8 mouse cellular contexts compared by ENCODE assay signal in genomic region chr1:93756154-93756553, GRCm38 (mm10). TPM values are rescaled to one million over a fixed set of nuclear protein-coding genes. Genes with fewer than 3 reads are reported as not detected.
DNase-seq lines count a peak whose midpoint lies in the region; ATAC-seq and TF ChIP-seq lines count a peak whose summit lies in the region.
"Had no signal": no experiment of that assay in that cellular context is flagged by ENCODE, and none has a peak within 500 bp of the region (broad histone marks: within the 10 kb centered on the region; RNA-seq: fewer than 3 reads in every experiment).

No protein-coding gene starts in this region.

- no peak for DNase-seq in lung, postnatal 0 days (ENCODE audit: low spot score)
- DNase-seq in forebrain, embryonic 11.5 days (ENCODE audit: low spot score) = no peak
- DNase-seq in left cerebral cortex, adult 11 months (ENCODE audit: low spot score) = no peak
- DNase-seq in right cerebral cortex, postnatal 10 days (ENCODE audit: low spot score in 2 of 2) = no peak

- no peak for ATAC-seq in lung, embryonic 16.5 days (ENCODE audit: low read depth)
- no peak for ATAC-seq in lung, postnatal 0 days
- no peak for ATAC-seq in forebrain, embryonic 11.5 days (replicated peaks; ENCODE audit: low FRiP score)
- peak; percentile 16; the same call in 1 of the 2 replicates for ATAC-seq in liver, embryonic 12.5 days
- ATAC-seq in neural tube, embryonic 14.5 days (ENCODE audit: low read depth) = no peak
- ATAC-seq: Patski had no signal

- peak overlapping the region; percentile 72; the same call in 1 of the 2 replicates for H3K4me2 ChIP-seq in lung, embryonic 16.5 days (ENCODE audit: low read depth, low read length)
- no peak overlapping the region for H3K4me2 ChIP-seq in lung, postnatal 0 days (replicated peaks; ENCODE audit: low read depth, low read length)
- H3K4me2 ChIP-seq in forebrain, embryonic 11.5 days (ENCODE audit: low read depth, low read length, severe bottlenecking) = 0 out of 2 replicates have a peak overlapping the region, but pooled peaks have one; percentile 92
- H3K4me2 ChIP-seq in liver, embryonic 12.5 days = peak overlapping the region; percentile 98
- peak overlapping the region; percentile 60; the same call in 1 of the 2 replicates for H3K4me2 ChIP-seq in neural tube, embryonic 14.5 days (ENCODE audit: low read depth, low read length)

- no peaks in the 10 kb centered on the region for H3K36me3 ChIP-seq in lung, embryonic 16.5 days (ENCODE audit: control insufficient read depth, insufficient read depth, low read length)
- H3K36me3 ChIP-seq in lung, postnatal 0 days (ENCODE audit: insufficient read depth, low read length) = no peaks in the 10 kb centered on the region
- H3K36me3 ChIP-seq in forebrain, embryonic 11.5 days (ENCODE audit: control insufficient read depth, insufficient read depth, low read length) = no peaks in the 10 kb centered on the region
- H3K36me3 ChIP-seq in liver, embryonic 12.5 days = peaks cover 10% of the 10 kb centered on the region
- no peaks in the 10 kb centered on the region for H3K36me3 ChIP-seq in neural tube, embryonic 14.5 days (ENCODE audit: control insufficient read depth, insufficient read depth, low read length)

- H3K27me3 ChIP-seq in lung, embryonic 16.5 days (ENCODE audit: control insufficient read depth, insufficient read depth, low read depth, low read length) = no peaks in the 10 kb centered on the region
- H3K27me3 ChIP-seq in lung, postnatal 0 days (replicated peaks; ENCODE audit: insufficient read depth, low read length) = no peaks in the 10 kb centered on the region
- no peaks in the 10 kb centered on the region for H3K27me3 ChIP-seq in forebrain, embryonic 11.5 days (ENCODE audit: control insufficient read depth, insufficient read depth, low read length)
- H3K27me3 ChIP-seq in liver, embryonic 12.5 days (replicated peaks) = no peaks in the 10 kb centered on the region
- no peaks in the 10 kb centered on the region for H3K27me3 ChIP-seq in neural tube, embryonic 14.5 days (ENCODE audit: control insufficient read depth, insufficient read depth, low read length)
- H3K27me3 ChIP-seq: Patski had no signal

- TF ChIP-seq CTCF in lung, postnatal 0 days (IDR thresholded peaks at IDR 0.05) = no peak

- no peak overlapping the region for H3K27ac ChIP-seq in lung, embryonic 16.5 days (ENCODE audit: low read length)
- H3K27ac ChIP-seq in lung, postnatal 0 days (ENCODE audit: low read length) = no peak overlapping the region
- no peak overlapping the region for H3K27ac ChIP-seq in forebrain, embryonic 11.5 days (ENCODE audit: low read depth, low read length)
- H3K27ac ChIP-seq in liver, embryonic 12.5 days = peak overlapping the region; percentile 94
- H3K27ac ChIP-seq in neural tube, embryonic 14.5 days (ENCODE audit: low read depth, low read length) = no peak overlapping the region

- H3K9me3 ChIP-seq in lung, embryonic 16.5 days (ENCODE audit: control insufficient read depth, low read length) = no peaks in the 10 kb centered on the region
- H3K9me3 ChIP-seq in lung, postnatal 0 days (ENCODE audit: low read length) = no peaks in the 10 kb centered on the region
- H3K9me3 ChIP-seq in forebrain, embryonic 11.5 days (ENCODE audit: control insufficient read depth, low read length) = no peaks in the 10 kb centered on the region
- no peaks in the 10 kb centered on the region for H3K9me3 ChIP-seq in liver, embryonic 12.5 days (replicated peaks)
- no peaks in the 10 kb centered on the region for H3K9me3 ChIP-seq in neural tube, embryonic 14.5 days (ENCODE audit: control insufficient read depth, low read length)

- H3K4me1 ChIP-seq in lung, embryonic 16.5 days (replicated peaks; ENCODE audit: control insufficient read depth, insufficient read depth, low read length) = peaks cover 12% of the 10 kb centered on the region
- H3K4me1 ChIP-seq in lung, postnatal 0 days (ENCODE audit: insufficient read depth, low read depth, low read length) = peaks cover 3% of the 10 kb centered on the region; the same call in 1 of the 2 replicates
- peaks cover 7% of the 10 kb centered on the region; the same call in 1 of the 2 replicates for H3K4me1 ChIP-seq in forebrain, embryonic 11.5 days (replicated peaks; ENCODE audit: control insufficient read depth, insufficient read depth, low read length)
- peaks cover 67% of the 10 kb centered on the region for H3K4me1 ChIP-seq in liver, embryonic 12.5 days
- H3K4me1 ChIP-seq in neural tube, embryonic 14.5 days (ENCODE audit: control insufficient read depth, insufficient read depth, low read length) = peaks cover 15% of the 10 kb centered on the region

- H3K9ac ChIP-seq in lung, embryonic 16.5 days (ENCODE audit: low read length) = no peak overlapping the region
- H3K9ac ChIP-seq in lung, postnatal 0 days (replicated peaks; ENCODE audit: low read depth) = no peak overlapping the region
- no peak overlapping the region for H3K9ac ChIP-seq in forebrain, embryonic 11.5 days (ENCODE audit: low read length)
- H3K9ac ChIP-seq in liver, embryonic 12.5 days = peak overlapping the region; percentile 93
- no peak overlapping the region for H3K9ac ChIP-seq in neural tube, embryonic 14.5 days (replicated peaks; ENCODE audit: low read depth, low read length)

- no peak for TF ChIP-seq EP300 in lung, postnatal 0 days (IDR thresholded peaks at IDR 0.05)

- no peak overlapping the region for H3K4me3 ChIP-seq in lung, embryonic 16.5 days (ENCODE audit: low read length)
- H3K4me3 ChIP-seq in lung, postnatal 0 days (ENCODE audit: low read depth, low read length) = no peak overlapping the region
- no peak overlapping the region for H3K4me3 ChIP-seq in forebrain, embryonic 11.5 days (ENCODE audit: low read depth, low read length)
- H3K4me3 ChIP-seq in liver, embryonic 12.5 days = peak overlapping the region; percentile 91
- H3K4me3 ChIP-seq in neural tube, embryonic 14.5 days (ENCODE audit: low read depth, low read length) = peak overlapping the region; percentile 94; the same call in 1 of the 2 replicates

RNA-seq across cellular contexts. Expression of gene Thap4, which starts 1.5 kb away (rescaled TPM):
- 47.2 and 49.7 TPM in 2 replicates for polyA plus RNA-seq in lung, embryonic 16.5 days (2015; fragmentation: Nextera tagmentation; extraction: Ambion mirVana)
- polyA plus RNA-seq in lung, postnatal 0 days (2015; fragmentation: Nextera tagmentation; extraction: Ambion mirVana) = 34.4 and 37.6 TPM in 2 replicates
- polyA plus RNA-seq in forebrain, embryonic 11.5 days (2014; fragmentation: Nextera tagmentation; extraction: Ambion mirVana) = 36.5 and 37.1 TPM in 2 replicates
- polyA plus RNA-seq in liver, embryonic 12.5 days (2016; fragmentation: Nextera tagmentation; extraction: Ambion mirVana) = 19.3 and 22.2 TPM in 2 replicates
- polyA plus RNA-seq in neural tube, embryonic 14.5 days (2014; fragmentation: Nextera tagmentation; extraction: Ambion mirVana) = 41.9 and 43.0 TPM in 2 replicates

RNA-seq across cellular contexts. Expression of gene Atg4b, which starts 4.9 kb away (rescaled TPM):
- 72.1 and 80.3 TPM in 2 replicates for polyA plus RNA-seq in lung, embryonic 16.5 days (2015; fragmentation: Nextera tagmentation; extraction: Ambion mirVana)
- 54.2 and 66.1 TPM in 2 replicates for polyA plus RNA-seq in lung, postnatal 0 days (2015; fragmentation: Nextera tagmentation; extraction: Ambion mirVana)
- polyA plus RNA-seq in forebrain, embryonic 11.5 days (2014; fragmentation: Nextera tagmentation; extraction: Ambion mirVana) = 89.9 and 93.3 TPM in 2 replicates
- 75.0 and 87.6 TPM in 2 replicates for polyA plus RNA-seq in liver, embryonic 12.5 days (2016; fragmentation: Nextera tagmentation; extraction: Ambion mirVana)
- 85.9 and 90.4 TPM in 2 replicates for polyA plus RNA-seq in neural tube, embryonic 14.5 days (2014; fragmentation: Nextera tagmentation; extraction: Ambion mirVana)

RNA-seq across cellular contexts. Expression of gene Dtymk, which starts 45.6 kb away (rescaled TPM):
- 231 and 238 TPM in 2 replicates for polyA plus RNA-seq in lung, embryonic 16.5 days (2015; fragmentation: Nextera tagmentation; extraction: Ambion mirVana)
- polyA plus RNA-seq in lung, postnatal 0 days (2015; fragmentation: Nextera tagmentation; extraction: Ambion mirVana) = 69.6 and 71.6 TPM in 2 replicates
- polyA plus RNA-seq in forebrain, embryonic 11.5 days (2014; fragmentation: Nextera tagmentation; extraction: Ambion mirVana) = 267 and 282 TPM in 2 replicates
- 197 and 199 TPM in 2 replicates for polyA plus RNA-seq in liver, embryonic 12.5 days (2016; fragmentation: Nextera tagmentation; extraction: Ambion mirVana)
- polyA plus RNA-seq in neural tube, embryonic 14.5 days (2014; fragmentation: Nextera tagmentation; extraction: Ambion mirVana) = 152 and 153 TPM in 2 replicates

RNA-seq across cellular contexts. Expression of gene Ing5, which starts 47.6 kb away (rescaled TPM):
- polyA plus RNA-seq in lung, embryonic 16.5 days (2015; fragmentation: Nextera tagmentation; extraction: Ambion mirVana) = 20.1 and 21.1 TPM in 2 replicates
- polyA plus RNA-seq in lung, postnatal 0 days (2015; fragmentation: Nextera tagmentation; extraction: Ambion mirVana) = 8.1 and 8.7 TPM in 2 replicates
- polyA plus RNA-seq in forebrain, embryonic 11.5 days (2014; fragmentation: Nextera tagmentation; extraction: Ambion mirVana) = 22.9 and 24.9 TPM in 2 replicates
- polyA plus RNA-seq in liver, embryonic 12.5 days (2016; fragmentation: Nextera tagmentation; extraction: Ambion mirVana) = 15.5 and 17.1 TPM in 2 replicates
- polyA plus RNA-seq in neural tube, embryonic 14.5 days (2014; fragmentation: Nextera tagmentation; extraction: Ambion mirVana) = 9.4 and 10.2 TPM in 2 replicates

Comparison
In these comparisons a context has a peak if more than half of its experiments do, and no peak if none do; other contexts are left out.
1. H3K4me3 ChIP-seq: peak in liver, embryonic 12.5 days (single experiment) and neural tube, embryonic 14.5 days (single experiment); none in lung, embryonic 16.5 days (single experiment), lung, postnatal 0 days (single experiment) and forebrain, embryonic 11.5 days (single experiment).